Mouse (Mus musculus) stomach, postnatal 0 days (tissue): Measurements from ENCODE around the gene 2300009A05Rik.

ENCODE experiments used
- CTCF ChIP-seq: IDR thresholded peaks from 2 replicates; pipeline ENCODE4 v1.5.1; 2016; ENCODE audit warnings: antibody characterized with exemption, low read depth, mild to moderate bottlenecking, moderate library complexity
- EP300 ChIP-seq: optimal IDR thresholded peaks from 2 replicates; pipeline ENCODE3; 2016; ENCODE audit warnings: antibody characterized with exemption

DNA sequence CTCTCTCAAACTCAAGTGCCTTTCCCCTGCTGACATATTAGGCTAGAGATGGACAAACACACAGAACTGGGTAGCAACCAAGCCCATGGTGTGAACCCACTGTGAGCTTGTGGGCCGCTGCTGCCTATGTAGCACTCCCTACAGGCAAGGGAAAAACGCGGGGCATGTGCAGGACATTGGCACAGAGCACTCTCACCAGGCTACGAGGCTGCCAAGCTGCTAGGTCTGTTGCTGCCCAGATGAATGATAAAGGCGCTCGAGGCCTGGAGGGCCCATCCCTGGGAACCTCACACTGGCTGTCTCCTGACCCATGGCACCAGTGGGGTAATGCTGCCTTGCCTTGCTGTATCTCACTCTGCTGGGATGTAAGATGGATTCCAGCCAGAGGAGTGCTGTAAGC, 53.0 kb downstream of the 2300009A05Rik start:
- TF ChIP-seq CTCF (no peak), EP300 (no peak)
